Mouse (Mus musculus) G1E (cell line): ENCODE results near the gene Ccdc88c.

ENCODE experiments used
- CTCF ChIP-seq: IDR thresholded peaks from 2 replicates; pipeline ENCODE4 v1.5.1; 2012; ENCODE audit warnings: low read depth, low read length, inconsistent platforms, mixed read lengths
- GATA1 ChIP-seq: IDR thresholded peaks from 2 replicates; pipeline ENCODE4 v1.6.1; 2012; ENCODE audit warnings: borderline replicate concordance, low read length, inconsistent platforms, mixed read lengths

DNA sequence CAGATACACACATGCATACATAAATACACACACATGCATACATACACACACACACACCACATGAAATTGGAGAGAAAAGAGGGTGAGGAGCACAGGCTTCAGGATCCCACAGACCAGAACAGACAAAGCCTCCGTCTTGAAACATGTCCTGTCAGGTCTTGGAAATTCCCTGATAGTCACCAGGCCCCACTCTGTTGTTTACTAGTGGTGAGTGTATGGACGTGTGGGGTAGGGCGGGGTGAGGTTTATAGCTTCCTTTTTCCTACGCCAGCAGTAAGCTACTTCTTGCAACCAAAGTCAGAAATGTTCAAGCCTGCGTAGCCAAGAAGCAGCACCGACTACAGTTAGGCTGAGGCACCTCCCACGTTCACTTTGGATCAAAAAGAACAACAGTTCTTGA lies 145.7 kb downstream of the Ccdc88c start:
- TF ChIP-seq CTCF: no peak
- TF ChIP-seq GATA1: no peak
